Mouse (Mus musculus): Measurements from ENCODE around the gene Foxp1. TPM values are rescaled to one million over a fixed set of nuclear protein-coding genes. Genes with fewer than 3 reads are reported as not detected.

Foxp1 gene
- polyA plus RNA-seq, 1 experiment from 2014 or later: 88.1 TPM

DNA sequence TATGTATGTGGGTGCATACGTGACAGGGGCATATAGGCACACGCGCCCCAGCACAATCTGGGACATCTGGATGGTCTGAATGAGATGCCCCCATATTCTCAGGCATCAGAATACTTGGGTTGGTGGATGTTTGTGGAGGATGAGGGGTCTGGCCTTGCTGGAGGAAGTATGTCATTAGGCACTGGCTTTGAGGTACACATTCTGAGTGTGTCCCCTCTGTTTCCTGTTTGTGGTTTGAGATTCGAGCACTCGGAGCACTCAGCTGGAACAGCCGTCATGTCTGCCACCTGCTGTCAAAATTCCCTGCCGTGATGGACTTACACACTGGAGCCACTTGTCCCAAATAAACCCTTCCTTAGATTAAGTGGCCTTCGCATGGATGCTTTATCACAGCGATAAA, 395.8 kb downstream of the Foxp1 start:
- Histone ChIP-seq H3K27me3 (ENCODE audit: control insufficient read depth, insufficient read depth, low read length) (no peaks in the 10 kb centered on the region), H3K9me3 (ENCODE audit: control insufficient read depth, low read length) (no peaks in the 10 kb centered on the region)
- WGBS: 85% methylated on average over 9 of the region's 9 CpGs

DNA sequence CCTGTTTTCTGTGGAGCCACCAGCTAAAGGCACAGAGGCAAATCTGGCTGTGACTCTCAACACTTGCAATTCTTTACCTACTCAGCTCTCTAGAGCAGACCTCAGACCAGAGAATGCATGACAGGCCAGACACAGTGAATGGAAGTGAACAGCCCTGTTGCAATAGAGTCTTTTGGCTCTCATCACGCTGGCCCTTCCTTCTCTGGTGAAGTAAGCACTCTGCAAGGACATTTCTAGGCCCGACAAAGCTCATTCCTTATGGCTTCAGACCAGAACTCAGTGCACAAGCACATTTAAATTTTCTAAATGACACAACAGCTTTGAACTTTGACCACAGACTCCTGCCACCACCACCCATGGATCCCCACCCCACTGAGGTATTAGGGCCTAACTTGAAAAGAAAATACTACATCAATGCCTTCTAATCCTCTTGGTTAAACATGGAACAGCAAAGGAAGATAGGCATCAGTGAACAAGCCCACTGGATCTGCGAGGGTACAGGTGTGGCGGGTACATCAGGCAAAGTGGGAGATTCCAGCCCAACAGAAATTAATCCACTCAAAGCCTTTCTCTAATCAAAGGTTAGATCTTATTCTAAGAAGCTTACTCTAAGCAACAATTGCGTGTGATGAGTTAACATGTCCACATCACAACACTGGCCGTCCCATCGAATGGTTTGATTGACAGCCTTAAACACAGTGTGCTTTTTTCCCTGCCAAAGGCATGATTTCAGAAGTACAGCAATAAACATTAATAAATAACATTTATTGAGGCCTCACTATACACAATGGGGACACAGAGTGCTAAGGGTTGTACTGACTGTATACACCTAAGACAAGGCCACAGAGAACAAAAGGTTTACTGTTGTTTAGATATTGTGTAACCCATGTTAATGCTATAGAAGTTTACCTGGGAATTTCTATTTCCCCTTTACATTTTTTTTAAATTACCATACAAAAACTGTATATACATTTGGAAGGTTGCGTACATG, 401.4 kb downstream of the Foxp1 start:
- Histone ChIP-seq H3K4me3 (ENCODE audit: control insufficient read depth in 1 of 2, insufficient read depth in 1 of 2, low read depth in 1 of 2, low read length in 2 of 2) (no peak overlapping the region), H3K4me2 (ENCODE audit: low read length) (no peak overlapping the region), H3K36me3 (ENCODE audit: control insufficient read depth, insufficient read depth, low read length) (no peaks in the 10 kb centered on the region), H3K27me3 (ENCODE audit: control insufficient read depth, insufficient read depth, low read length) (no peaks in the 10 kb centered on the region), H3K4me1 (ENCODE audit: control insufficient read depth in 2 of 2, insufficient read depth in 2 of 2, low read length in 2 of 2) (no peaks in the 10 kb centered on the region), H3K9ac (ENCODE audit: low read length) (no peak overlapping the region), H3K27ac (replicated peaks in 1 of 2; ENCODE audit: control insufficient read depth in 1 of 2, insufficient read depth in 1 of 2, low read depth in 2 of 2, low read length in 2 of 2) (no peak overlapping the region), H3K9me3 (ENCODE audit: control insufficient read depth, low read length) (no peaks in the 10 kb centered on the region)
- ATAC-seq (ENCODE audit: insufficient number of reproducible peaks, insufficient read depth, low FRiP score, low read depth): no peak
- 86% methylated on average over 8 of the region's 8 CpGs for WGBS

More for the DNA sequence above, 395.8 kb downstream of the Foxp1 start:
- Histone ChIP-seq H3K36me3 (ENCODE audit: control insufficient read depth, insufficient read depth, low read length) (no peaks in the 10 kb centered on the region), H3K27ac (replicated peaks in 1 of 2; ENCODE audit: control insufficient read depth in 1 of 2, insufficient read depth in 1 of 2, low read depth in 2 of 2, low read length in 2 of 2) (no peak overlapping the region), H3K4me2 (ENCODE audit: low read length) (no peak overlapping the region), H3K9ac (ENCODE audit: low read length) (no peak overlapping the region), H3K4me1 (ENCODE audit: control insufficient read depth in 2 of 2, insufficient read depth in 2 of 2, low read length in 2 of 2) (peaks cover 6 to 11% of the 10 kb centered on the region in 2 experiments), H3K4me3 (ENCODE audit: control insufficient read depth in 1 of 2, insufficient read depth in 1 of 2, low read depth in 1 of 2, low read length in 2 of 2) (no peak overlapping the region)
- no peak for ATAC-seq (ENCODE audit: insufficient number of reproducible peaks, insufficient read depth, low FRiP score, low read depth)

DNA sequence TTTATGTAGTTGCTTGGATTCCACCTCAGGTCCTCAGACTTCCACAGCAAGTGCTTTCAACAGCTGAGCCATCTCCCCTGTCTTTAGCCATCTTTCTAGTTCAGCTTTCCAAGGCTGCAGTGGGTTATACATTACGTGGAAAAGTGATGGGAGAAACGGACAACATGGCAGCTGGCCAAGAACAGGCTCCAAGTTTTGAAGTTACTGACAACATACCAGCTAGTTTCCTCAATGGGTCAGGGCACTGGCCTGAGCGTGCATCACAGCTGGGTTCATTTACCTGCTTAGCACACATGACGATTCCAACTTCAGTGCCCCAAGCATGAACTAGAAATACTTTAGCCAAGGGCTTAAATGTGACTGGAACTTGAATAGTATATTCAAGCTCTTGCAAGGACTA, 404.0 kb downstream of the Foxp1 start:
- no peak overlapping the region for H3K27ac ChIP-seq (replicated peaks in 1 of 2; ENCODE audit: control insufficient read depth in 1 of 2, insufficient read depth in 1 of 2, low read depth in 2 of 2, low read length in 2 of 2)

DNA sequence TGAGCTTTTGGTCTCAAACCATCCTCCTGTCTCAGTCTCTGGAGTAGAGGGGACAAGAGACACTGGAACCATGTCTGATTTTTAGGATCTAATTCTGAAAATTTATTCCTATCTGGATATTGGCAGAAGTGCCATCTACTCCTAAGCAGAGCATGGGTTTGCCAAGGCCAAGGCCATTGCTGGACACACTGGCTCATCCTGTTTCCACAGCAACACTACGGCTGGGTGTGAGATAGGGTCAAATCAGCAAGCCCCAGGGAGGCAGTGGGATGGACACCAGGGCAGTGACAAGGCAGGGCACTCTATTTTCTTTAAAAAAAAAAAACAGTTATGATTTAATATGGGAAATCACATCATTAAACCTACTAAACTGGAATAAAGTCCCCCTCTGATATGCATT, 405.1 kb downstream of the Foxp1 start:
- Histone ChIP-seq H3K4me3 (ENCODE audit: control insufficient read depth in 1 of 2, insufficient read depth in 1 of 2, low read depth in 1 of 2, low read length in 2 of 2) (no peak overlapping the region), H3K9me3 (ENCODE audit: control insufficient read depth, low read length) (no peaks in the 10 kb centered on the region), H3K27me3 (ENCODE audit: control insufficient read depth, insufficient read depth, low read length) (no peaks in the 10 kb centered on the region), H3K27ac (replicated peaks in 1 of 2; ENCODE audit: control insufficient read depth in 1 of 2, insufficient read depth in 1 of 2, low read depth in 2 of 2, low read length in 2 of 2) (no peak overlapping the region), H3K4me1 (ENCODE audit: control insufficient read depth in 2 of 2, insufficient read depth in 2 of 2, low read length in 2 of 2) (no peaks in the 10 kb centered on the region), H3K36me3 (ENCODE audit: control insufficient read depth, insufficient read depth, low read length) (no peaks in the 10 kb centered on the region), H3K9ac (ENCODE audit: low read length) (no peak overlapping the region), H3K4me2 (ENCODE audit: low read length) (no peak overlapping the region)
- ATAC-seq (ENCODE audit: insufficient number of reproducible peaks, insufficient read depth, low FRiP score, low read depth): no peak
- WGBS: 57% methylated on average over 1 of the region's 1 CpGs

More for the DNA sequence above, 404.0 kb downstream of the Foxp1 start:
- WGBS: 43% methylated on average over 4 of the region's 4 CpGs
- no peaks in the 10 kb centered on the region for H3K9me3 ChIP-seq (ENCODE audit: control insufficient read depth, low read length)
- no peaks in the 10 kb centered on the region for H3K4me1 ChIP-seq (ENCODE audit: control insufficient read depth in 2 of 2, insufficient read depth in 2 of 2, low read length in 2 of 2)
- no peaks in the 10 kb centered on the region for H3K27me3 ChIP-seq (ENCODE audit: control insufficient read depth, insufficient read depth, low read length)
- no peaks in the 10 kb centered on the region for H3K36me3 ChIP-seq (ENCODE audit: control insufficient read depth, insufficient read depth, low read length)
- no peak overlapping the region for H3K4me3 ChIP-seq (ENCODE audit: control insufficient read depth in 1 of 2, insufficient read depth in 1 of 2, low read depth in 1 of 2, low read length in 2 of 2)
- ATAC-seq (ENCODE audit: insufficient number of reproducible peaks, insufficient read depth, low FRiP score, low read depth): no peak
- H3K4me2 ChIP-seq (ENCODE audit: low read length): no peak overlapping the region
- no peak overlapping the region for H3K9ac ChIP-seq (ENCODE audit: low read length)

DNA sequence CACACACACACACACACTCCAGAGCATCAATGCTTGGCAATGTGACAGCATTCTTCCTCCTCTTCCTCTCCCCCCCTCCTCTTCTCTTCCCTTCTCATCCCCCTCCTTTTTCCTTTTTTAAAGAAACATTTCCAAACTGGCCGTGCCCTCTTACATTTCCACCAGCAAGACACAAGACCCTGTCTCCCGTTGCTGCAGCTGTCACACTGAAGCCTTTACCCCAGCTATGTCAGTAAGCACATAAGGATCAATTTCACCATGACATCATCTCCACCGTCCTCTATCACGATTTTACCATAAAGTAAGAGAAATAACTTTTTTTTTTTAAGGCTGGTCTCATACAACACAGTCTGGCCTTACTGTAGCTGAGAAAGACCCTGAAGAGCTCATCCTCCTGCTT, 410.7 kb downstream of the Foxp1 start:
- WGBS: 77% methylated on average over 4 of the region's 4 CpGs
- Histone ChIP-seq H3K27ac (replicated peaks in 1 of 2; ENCODE audit: control insufficient read depth in 1 of 2, insufficient read depth in 1 of 2, low read depth in 2 of 2, low read length in 2 of 2) (no peak overlapping the region), H3K36me3 (ENCODE audit: control insufficient read depth, insufficient read depth, low read length) (no peaks in the 10 kb centered on the region), H3K9me3 (ENCODE audit: control insufficient read depth, low read length) (no peaks in the 10 kb centered on the region), H3K4me2 (ENCODE audit: low read length) (no peak overlapping the region), H3K4me3 (ENCODE audit: control insufficient read depth in 1 of 2, insufficient read depth in 1 of 2, low read depth in 1 of 2, low read length in 2 of 2) (no peak overlapping the region), H3K4me1 (ENCODE audit: control insufficient read depth in 2 of 2, insufficient read depth in 2 of 2, low read length in 2 of 2) (peaks cover 2 to 9% of the 10 kb centered on the region in 2 experiments; a peak in 3 of 4 replicates), H3K27me3 (ENCODE audit: control insufficient read depth, insufficient read depth, low read length) (no peaks in the 10 kb centered on the region), H3K9ac (ENCODE audit: low read length) (no peak overlapping the region)
- no peak for ATAC-seq (ENCODE audit: insufficient number of reproducible peaks, insufficient read depth, low FRiP score, low read depth)

DNA sequence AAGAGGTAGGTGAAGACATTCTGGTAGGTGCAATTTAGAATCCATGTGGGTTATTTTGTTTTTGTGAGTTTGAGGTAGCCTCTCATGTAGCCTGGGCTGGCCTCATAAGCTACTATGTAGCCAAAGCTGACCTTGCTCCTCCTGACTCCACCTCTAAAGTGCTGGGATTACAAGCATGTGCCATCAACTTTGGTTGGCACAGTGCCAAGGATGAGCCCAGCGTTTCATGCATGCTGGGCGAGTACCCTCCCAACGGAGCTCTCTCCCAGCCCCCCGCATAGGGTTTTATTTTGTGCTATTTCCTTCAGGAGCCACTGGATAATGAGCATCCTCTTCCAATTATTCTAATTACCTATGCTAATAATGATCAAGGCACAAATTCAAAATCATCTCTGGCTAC, 414.1 kb downstream of the Foxp1 start:
- no peak overlapping the region for H3K27ac ChIP-seq (replicated peaks in 1 of 2; ENCODE audit: control insufficient read depth in 1 of 2, insufficient read depth in 1 of 2, low read depth in 2 of 2, low read length in 2 of 2)
- H3K36me3 ChIP-seq (ENCODE audit: control insufficient read depth, insufficient read depth, low read length): no peaks in the 10 kb centered on the region
- peaks cover 12 to 32% of the 10 kb centered on the region in 2 experiments for H3K4me1 ChIP-seq (ENCODE audit: control insufficient read depth in 2 of 2, insufficient read depth in 2 of 2, low read length in 2 of 2)
- no peaks in the 10 kb centered on the region for H3K27me3 ChIP-seq (ENCODE audit: control insufficient read depth, insufficient read depth, low read length)
- H3K4me3 ChIP-seq (ENCODE audit: control insufficient read depth in 1 of 2, insufficient read depth in 1 of 2, low read depth in 1 of 2, low read length in 2 of 2): no peak overlapping the region
- H3K9me3 ChIP-seq (ENCODE audit: control insufficient read depth, low read length): no peaks in the 10 kb centered on the region
- no peak overlapping the region for H3K4me2 ChIP-seq (ENCODE audit: low read length)
- H3K9ac ChIP-seq (ENCODE audit: low read length): no peak overlapping the region
- 74% methylated on average over 4 of the region's 4 CpGs for WGBS
- no peak for ATAC-seq (ENCODE audit: insufficient number of reproducible peaks, insufficient read depth, low FRiP score, low read depth)

DNA sequence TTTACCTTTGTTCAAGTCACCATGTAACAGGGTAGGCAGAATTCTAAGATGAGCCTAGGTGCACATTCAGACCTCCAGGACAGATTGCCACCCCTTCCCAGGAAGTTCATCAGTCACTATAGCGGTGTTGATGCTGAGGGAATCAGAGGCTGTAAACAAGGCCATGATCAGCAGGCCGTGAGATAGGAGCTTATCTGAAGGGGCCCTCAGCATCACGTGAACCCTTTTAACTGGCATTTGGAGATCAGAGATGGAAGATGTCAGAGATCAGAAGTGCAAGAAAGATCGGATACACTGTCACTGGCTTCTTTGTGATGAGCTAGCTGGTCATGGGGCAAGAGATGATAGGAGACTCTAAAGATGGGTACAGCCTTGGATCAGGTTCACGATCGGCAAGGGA, 414.8 kb downstream of the Foxp1 start:
- H3K9ac ChIP-seq (ENCODE audit: low read length): no peak overlapping the region
- H3K4me2 ChIP-seq (ENCODE audit: low read length): no peak overlapping the region
- H3K9me3 ChIP-seq (ENCODE audit: control insufficient read depth, low read length): no peaks in the 10 kb centered on the region
- WGBS: 62% methylated on average over 6 of the region's 6 CpGs
- no peaks in the 10 kb centered on the region for H3K27me3 ChIP-seq (ENCODE audit: control insufficient read depth, insufficient read depth, low read length)
- H3K27ac ChIP-seq (replicated peaks in 1 of 2; ENCODE audit: control insufficient read depth in 1 of 2, insufficient read depth in 1 of 2, low read depth in 2 of 2, low read length in 2 of 2): no peak overlapping the region
- peaks cover 12 to 32% of the 10 kb centered on the region in 2 experiments for H3K4me1 ChIP-seq (ENCODE audit: control insufficient read depth in 2 of 2, insufficient read depth in 2 of 2, low read length in 2 of 2)
- H3K36me3 ChIP-seq (ENCODE audit: control insufficient read depth, insufficient read depth, low read length): no peaks in the 10 kb centered on the region
- no peak overlapping the region for H3K4me3 ChIP-seq (ENCODE audit: control insufficient read depth in 1 of 2, insufficient read depth in 1 of 2, low read depth in 1 of 2, low read length in 2 of 2)
- no peak for ATAC-seq (ENCODE audit: insufficient number of reproducible peaks, insufficient read depth, low FRiP score, low read depth)

Data from heart, embryonic 14.5 days (tissue).